Mouse (Mus musculus) kidney, postnatal 0 days (tissue): ENCODE measurements around the gene Jun. TPM values are rescaled to one million over a fixed set of nuclear protein-coding genes. Genes with fewer than 3 reads are reported as not detected.

Experiments
- ATAC-seq: fragments of 200-750 bp; cut with Nextera tagmentation; replicated peaks from 2 replicates; pipeline ENCODE4 v1.8.0; 2017; ENCODE audit warnings: low read depth, moderate number of reproducible peaks, moderate TSS enrichment, moderate library complexity; ENCODE audit not compliant: low FRiP score
- DNase-seq: peaks from one replicate; pipeline ENCODE4 v3.0.0-alpha.2; 2016; ENCODE audit warnings: low spot score
- H3K27ac ChIP-seq: fragments of 300-500 bp; sonication (generic); 2 replicates; pipeline ENCODE4 v1.5.1; 2014; ENCODE audit warnings: mild to moderate bottlenecking
- H3K27me3 ChIP-seq: fragments of 300-500 bp; sonication (generic); 2 replicates; pipeline ENCODE4 v1.6.1; 2014; ENCODE audit warnings: low read length, mixed read lengths; ENCODE audit not compliant: insufficient read depth
- H3K36me3 ChIP-seq: fragments of 300-500 bp; sonication (generic); 2 replicates; pipeline ENCODE4 v1.6.1; 2014; ENCODE audit warnings: low read length, mixed read lengths; ENCODE audit not compliant: insufficient read depth
- H3K4me1 ChIP-seq: fragments of 300-500 bp; sonication (generic); replicated peaks from 2 replicates; pipeline ENCODE4 v1.6.1; 2014; ENCODE audit warnings: antibody characterized with exemption, low read length, mixed read lengths; ENCODE audit not compliant: insufficient read depth
- H3K4me2 ChIP-seq: fragments of 300-500 bp; sonication (generic); 2 replicates; pipeline ENCODE4 v1.6.1; 2014; ENCODE audit warnings: mild to moderate bottlenecking, low read length, moderate library complexity, mixed read lengths
- H3K4me3 ChIP-seq: fragments of 300-500 bp; sonication (generic); replicated peaks from 2 replicates; pipeline ENCODE4 v1.5.1; 2014; ENCODE audit warnings: low read depth, low read length
- H3K9ac ChIP-seq: fragments of 300-500 bp; sonication (generic); 2 replicates; pipeline ENCODE4 v1.6.1; 2014; ENCODE audit warnings: low read depth, low read length
- H3K9me3 ChIP-seq: fragments of 300-500 bp; sonication (generic); replicated peaks from 2 replicates; pipeline ENCODE4 v1.6.1; 2016; ENCODE audit warnings: low read length, inconsistent platforms, mixed read lengths
- CTCF ChIP-seq: IDR thresholded peaks from 2 replicates; pipeline ENCODE4 v1.5.1; 2016; ENCODE audit warnings: antibody characterized with exemption, low read depth, mild to moderate bottlenecking, moderate library complexity
- WGBS: fragments of 180-500 bp; shearing (Covaris S2); extraction: QIAGEN DNeasy Blood & Tissue Kit; methylation state at CpG from one replicate; pipeline ENCODE4 v1.1.7; 2014; 5-methylcytosine and 5-hydroxymethylcytosine counted together
- polyA plus RNA-seq: library from polyadenylated mRNA; unstranded; fragments of >200 nt; fragmentation: Nextera tagmentation; extraction: Ambion mirVana; gene quantifications from 2 replicates; pipeline ENCODE4 v1.2.1, GENCODE M21; 2015

Jun gene
- polyA plus RNA-seq, 1 experiment from 2014 or later = 55.1 TPM

DNA sequence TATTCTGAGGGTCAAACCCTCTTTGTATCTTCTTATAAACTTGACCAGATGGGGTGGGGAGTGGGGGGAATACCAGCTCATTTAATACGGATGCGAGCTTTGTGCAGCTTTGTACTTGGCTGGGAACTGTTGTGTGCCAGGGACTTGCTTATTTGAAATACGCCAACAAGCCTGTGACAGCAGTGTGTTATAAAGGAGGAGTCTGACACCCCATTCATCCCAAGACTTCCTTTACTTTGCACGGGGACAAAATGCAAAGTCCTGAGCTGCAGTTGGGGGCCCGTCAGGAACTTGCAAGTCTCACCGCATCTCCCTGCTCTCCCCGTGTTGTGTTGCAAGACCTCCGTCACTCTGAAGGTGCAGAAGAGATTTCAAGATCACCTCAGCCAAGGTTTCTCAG lies 26.6 kb upstream of the Jun start:
- Histone ChIP-seq H3K9me3 (no peaks in the 10 kb centered on the region), H3K4me1 (peaks cover 10% of the 10 kb centered on the region), H3K36me3 (no peaks in the 10 kb centered on the region), H3K9ac (no peak overlapping the region), H3K27me3 (no peaks in the 10 kb centered on the region), H3K27ac (no peak overlapping the region), H3K4me2 (no peak overlapping the region), H3K4me3 (no peak overlapping the region)
- no peak for ATAC-seq
- no peak for DNase-seq
- TF ChIP-seq CTCF = no peak
- WGBS = 64% methylated on average over 8 of the region's 8 CpGs

DNA sequence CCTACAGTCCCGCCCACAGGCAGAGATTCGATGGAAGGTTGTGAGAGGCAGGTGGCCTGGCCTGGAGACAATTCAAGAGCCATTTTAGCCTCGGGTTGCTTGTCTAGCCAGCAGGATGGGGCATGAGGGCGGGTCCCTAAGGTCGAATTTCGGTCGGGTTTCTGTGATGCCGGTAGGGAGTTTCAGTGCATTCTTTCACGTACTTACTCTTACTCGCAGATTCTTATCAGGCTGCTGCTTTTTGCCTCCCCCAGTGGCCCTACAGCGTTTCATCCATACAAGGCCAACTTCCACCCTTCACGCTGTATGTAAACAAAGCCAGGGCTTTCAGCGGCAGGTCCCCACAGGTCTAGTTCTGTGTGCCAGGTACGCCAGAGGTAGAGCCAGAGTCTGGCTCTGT lies 24.3 kb upstream of the Jun start:
- H3K9ac ChIP-seq = no peak overlapping the region
- no peak for TF ChIP-seq CTCF
- ATAC-seq (no peak; the same call in 1 of the 2 replicates), DNase-seq (no peak)
- 0 out of 2 replicates have a peak, but pooled peaks cover 4% of the 10 kb centered on the region for H3K4me1 ChIP-seq
- no peak overlapping the region for H3K4me2 ChIP-seq
- H3K27ac ChIP-seq = 0 out of 2 replicates have a peak overlapping the region, but pooled peaks have one; percentile 25
- H3K27me3 ChIP-seq = no peaks in the 10 kb centered on the region
- 42% methylated on average over 14 of the region's 14 CpGs for WGBS
- H3K9me3 ChIP-seq = no peaks in the 10 kb centered on the region
- H3K36me3 ChIP-seq = no peaks in the 10 kb centered on the region
- no peak overlapping the region for H3K4me3 ChIP-seq

DNA sequence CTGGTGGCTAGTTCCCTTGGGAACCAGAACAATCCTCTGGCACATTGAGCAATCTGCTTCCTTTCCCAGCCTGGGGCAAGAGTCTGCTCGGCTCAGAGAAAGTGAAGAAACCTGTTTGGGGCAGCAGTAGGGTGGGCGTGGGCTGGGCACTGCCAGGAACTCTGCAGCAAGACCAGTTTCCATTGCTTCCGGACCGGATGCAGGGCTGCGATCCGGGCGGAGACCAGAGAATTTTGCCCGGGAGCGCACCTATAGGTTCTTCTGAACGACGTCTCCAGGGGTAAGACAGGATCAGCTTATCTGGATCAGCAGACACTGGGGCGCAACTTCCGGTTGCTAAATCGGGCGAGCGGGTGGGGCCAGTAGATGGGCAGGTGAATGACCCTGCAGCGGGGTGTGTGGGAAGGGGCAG lies 23.6 kb upstream of the Jun start:
- DNase-seq = no peak
- Histone ChIP-seq H3K36me3 (no peaks in the 10 kb centered on the region), H3K27ac (0 out of 2 replicates have a peak overlapping the region, but pooled peaks have one; percentile 25), H3K9me3 (no peaks in the 10 kb centered on the region), H3K27me3 (no peaks in the 10 kb centered on the region), H3K4me1 (0 out of 2 replicates have a peak, but pooled peaks cover 4% of the 10 kb centered on the region), H3K9ac (no peak overlapping the region), H3K4me2 (no peak overlapping the region), H3K4me3 (no peak overlapping the region)
- TF ChIP-seq CTCF = no peak
- peak; percentile 70 for ATAC-seq
- 78% methylated on average over 17 of the region's 17 CpGs for WGBS

DNA sequence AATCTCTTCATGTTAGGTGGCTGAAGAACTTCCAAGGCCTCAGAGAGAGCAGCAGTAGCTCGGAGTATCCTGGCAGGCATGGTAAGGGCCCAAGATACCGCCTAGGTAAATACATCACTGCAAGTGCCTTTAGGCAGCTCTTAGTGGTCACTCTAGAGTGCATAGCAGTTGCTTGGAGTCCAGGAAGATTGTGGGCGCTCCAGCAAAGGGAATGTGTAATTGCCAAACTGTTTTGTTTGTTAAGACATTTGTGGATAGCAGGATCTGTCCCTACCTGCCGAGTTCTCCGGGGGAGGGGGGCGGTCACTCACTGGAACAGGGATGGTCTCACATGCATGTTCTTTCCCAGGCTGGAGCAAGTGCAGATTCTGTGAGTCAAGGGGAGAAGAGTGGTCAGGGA lies 22.3 kb upstream of the Jun start:
- ATAC-seq (no peak), DNase-seq (no peak)
- H3K27me3 ChIP-seq = no peaks in the 10 kb centered on the region
- H3K36me3 ChIP-seq = no peaks in the 10 kb centered on the region
- no peak overlapping the region for H3K27ac ChIP-seq
- H3K4me1 ChIP-seq = 0 out of 2 replicates have a peak, but pooled peaks cover 4% of the 10 kb centered on the region
- WGBS = 87% methylated on average over 6 of the region's 6 CpGs
- no peak for TF ChIP-seq CTCF
- H3K9ac ChIP-seq = no peak overlapping the region
- no peak overlapping the region for H3K4me3 ChIP-seq
- H3K9me3 ChIP-seq = no peaks in the 10 kb centered on the region
- H3K4me2 ChIP-seq = no peak overlapping the region

DNA sequence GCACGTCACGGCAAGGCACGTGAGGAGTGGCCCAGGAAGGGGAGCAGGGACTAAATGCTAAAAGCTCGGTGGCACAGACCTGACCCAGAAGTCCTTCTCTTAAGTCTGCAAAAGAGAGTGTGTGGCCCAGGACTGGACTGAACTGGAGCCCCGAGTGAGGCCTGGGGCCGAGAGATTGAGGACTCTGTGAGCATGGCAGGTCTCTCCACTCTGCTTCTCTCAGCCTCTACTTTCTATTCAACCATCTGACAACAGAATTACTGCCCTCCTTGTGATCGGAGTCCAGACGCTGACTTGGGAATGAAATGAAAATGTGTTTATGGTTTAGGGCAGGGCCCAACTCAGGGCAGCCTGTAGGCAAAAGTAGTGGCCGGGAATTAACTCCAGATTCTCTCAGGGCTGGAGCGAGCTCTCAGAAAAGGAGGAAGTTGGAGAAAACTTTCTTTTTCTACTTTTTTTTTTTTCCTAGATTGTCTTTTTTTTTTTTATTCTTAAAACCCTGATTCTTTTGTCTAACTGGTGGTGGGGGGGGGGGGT lies 21.3 kb upstream of the Jun start:
- ATAC-seq = no peak

DNA sequence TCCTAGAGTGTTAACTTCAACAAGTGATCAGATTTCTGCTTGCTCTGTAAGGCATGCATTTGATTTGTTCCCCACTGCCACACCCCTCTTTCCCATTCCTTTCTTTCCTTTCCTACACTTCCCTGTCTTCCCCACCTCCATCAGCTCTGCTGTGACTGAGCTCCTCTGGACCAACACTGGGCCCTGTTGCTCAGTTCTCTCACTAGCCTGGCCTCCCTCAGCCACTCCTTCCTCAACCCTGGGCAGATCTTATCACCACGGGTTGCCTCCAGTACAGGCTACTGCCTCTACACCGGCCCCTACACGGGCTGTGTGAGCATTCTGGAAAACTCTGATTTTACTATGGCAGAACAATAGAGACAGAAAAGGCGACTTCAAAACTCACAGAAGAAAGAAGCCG lies 18.4 kb upstream of the Jun start:
- no peak for ATAC-seq
- WGBS = 66% methylated on average over 5 of the region's 5 CpGs

More for the DNA sequence above, 21.3 kb upstream of the Jun start:
- Histone ChIP-seq H3K36me3 (no peaks in the 10 kb centered on the region), H3K9me3 (no peaks in the 10 kb centered on the region), H3K4me1 (0 out of 2 replicates have a peak, but pooled peaks cover 4% of the 10 kb centered on the region), H3K9ac (no peak overlapping the region), H3K27ac (no peak overlapping the region), H3K4me2 (no peak overlapping the region), H3K4me3 (no peak overlapping the region), H3K27me3 (no peaks in the 10 kb centered on the region)
- TF ChIP-seq CTCF = no peak
- 56% methylated on average over 10 of the region's 10 CpGs for WGBS
- no peak for DNase-seq

More for the DNA sequence above, 18.4 kb upstream of the Jun start:
- no peak overlapping the region for H3K27ac ChIP-seq
- H3K4me1 ChIP-seq = 0 out of 2 replicates have a peak, but pooled peaks cover 4% of the 10 kb centered on the region
- no peak for DNase-seq
- no peaks in the 10 kb centered on the region for H3K36me3 ChIP-seq
- no peaks in the 10 kb centered on the region for H3K27me3 ChIP-seq
- H3K4me2 ChIP-seq = no peak overlapping the region
- no peaks in the 10 kb centered on the region for H3K9me3 ChIP-seq
- H3K9ac ChIP-seq = no peak overlapping the region
- H3K4me3 ChIP-seq = no peak overlapping the region
- no peak for TF ChIP-seq CTCF
